Mouse (Mus musculus) forebrain, embryonic 14.5 days (tissue): ENCODE measurements around the gene Asgr1. TPM values are rescaled to one million over a fixed set of nuclear protein-coding genes. Genes with fewer than 3 reads are reported as not detected.
"Not testable (repeated sequence)": the region's sequence is repeated elsewhere in the genome, so short reads cannot be mapped to it uniquely, and the experiment has no call there.

Experiments used
- ATAC-seq: fragments of 200-750 bp; cut with Nextera tagmentation; 2 replicates; pipeline ENCODE4 v1.8.0; 2017; ENCODE audit warnings: mild to moderate bottlenecking, moderate library complexity
- DNase-seq: peaks from one replicate; pipeline ENCODE4 v3.0.0-alpha.2; 2015; ENCODE audit warnings: low spot score
- H3K27ac ChIP-seq: fragments of 300-500 bp; sonication (generic); 2 replicates; pipeline ENCODE4 v1.5.1; 2014; ENCODE audit warnings: low read depth, mild to moderate bottlenecking, control low read depth, low read length, moderate library complexity
- H3K27me3 ChIP-seq: fragments of 300-500 bp; sonication (generic); replicated peaks from 2 replicates; pipeline ENCODE4 v1.6.1; 2014; ENCODE audit warnings: low read length, control low read depth, mixed read lengths; ENCODE audit not compliant: control insufficient read depth, insufficient read depth
- H3K36me3 ChIP-seq: fragments of 300-500 bp; sonication (generic); 2 replicates; pipeline ENCODE4 v1.6.1; 2014; ENCODE audit warnings: low read length, control low read depth; ENCODE audit not compliant: control insufficient read depth, insufficient read depth
- H3K4me1 ChIP-seq: fragments of 300-500 bp; sonication (generic); 2 replicates; pipeline ENCODE4 v1.6.1; 2014; ENCODE audit warnings: antibody characterized with exemption, low read length, control low read depth; ENCODE audit not compliant: control insufficient read depth, insufficient read depth
- H3K4me2 ChIP-seq: fragments of 300-500 bp; sonication (generic); 2 replicates; pipeline ENCODE4 v1.6.1; 2014; ENCODE audit warnings: mild to moderate bottlenecking, control low read depth, low read length
- H3K4me3 ChIP-seq: fragments of 300-500 bp; sonication (generic); 2 replicates; pipeline ENCODE4 v1.5.1; 2014; ENCODE audit warnings: low read depth, low read length, control low read depth
- H3K9ac ChIP-seq: fragments of 300-500 bp; sonication (generic); 2 replicates; pipeline ENCODE4 v1.6.1; 2014; ENCODE audit warnings: mild to moderate bottlenecking, low read length, control low read depth, moderate library complexity
- H3K9me3 ChIP-seq: fragments of 300-500 bp; sonication (generic); replicated peaks from 2 replicates; pipeline ENCODE4 v1.6.1; 2016; ENCODE audit warnings: low read length, control low read depth, mixed read lengths; ENCODE audit not compliant: control insufficient read depth
- WGBS: fragments of 180-500 bp; shearing (Covaris S2); extraction: QIAGEN DNeasy Blood & Tissue Kit; methylation state at CpG from one replicate; pipeline ENCODE4 v1.1.7; 2014; 5-methylcytosine and 5-hydroxymethylcytosine counted together
- polyA plus RNA-seq: library from polyadenylated mRNA; unstranded; fragments of >200 nt; fragmentation: Nextera tagmentation; extraction: Ambion mirVana; gene quantifications from 2 replicates; pipeline ENCODE4 v1.2.1, GENCODE M21; 2014

The Asgr1 gene
- polyA plus RNA-seq, 1 experiment from 2014 or later, result 2.0 TPM

DNA sequence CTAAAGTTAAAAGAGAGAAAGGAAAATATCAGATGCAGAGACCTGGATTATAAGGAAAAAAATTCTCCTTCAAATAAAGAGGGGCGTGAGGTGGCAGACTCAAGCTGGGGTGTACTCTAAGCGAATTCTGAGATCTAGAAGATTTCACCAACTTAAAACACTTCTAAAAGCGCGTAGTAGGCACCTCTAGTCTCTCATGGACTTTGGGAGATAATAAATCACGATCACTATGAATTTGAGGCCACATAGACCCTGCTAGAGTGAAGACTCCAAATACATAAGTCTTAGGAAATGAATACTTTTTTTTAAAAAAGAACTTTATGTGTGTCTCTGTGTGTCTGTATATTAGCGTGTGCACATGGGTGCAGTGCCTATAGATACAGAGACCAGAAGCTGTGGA, 38.2 kb upstream of the Asgr1 start:
- WGBS, result 64% methylated on average over 6 of the region's 6 CpGs
- peak overlapping the region; percentile 45; the same call in 1 of the 2 replicates for H3K4me3 ChIP-seq

DNA sequence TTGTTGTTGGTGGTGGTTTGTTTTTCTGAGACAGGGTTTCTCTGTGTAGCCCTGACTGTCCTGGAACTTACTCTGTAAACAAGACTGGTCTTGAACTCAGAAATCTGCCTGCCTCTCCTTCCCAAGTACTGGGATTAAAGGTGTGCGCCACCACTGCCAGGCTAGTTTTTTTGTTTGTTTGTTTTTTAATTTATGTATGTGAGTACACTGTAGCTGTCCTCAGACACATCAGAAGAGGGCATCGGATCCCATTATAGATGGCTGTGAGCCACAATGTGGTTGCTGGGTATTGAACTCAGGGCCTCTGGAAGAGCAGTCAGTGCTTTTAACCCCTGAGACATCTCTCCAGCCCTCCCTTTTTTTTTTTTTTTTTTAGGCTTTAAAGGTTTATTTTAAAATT, 37.7 kb upstream of the Asgr1 start:
- H3K4me1 ChIP-seq, result peaks cover 27% of the 10 kb centered on the region
- not testable (repeated sequence) for H3K4me3 ChIP-seq, H3K27me3 ChIP-seq, H3K4me2 ChIP-seq, ATAC-seq, DNase-seq, H3K9ac ChIP-seq, H3K9me3 ChIP-seq, H3K27ac ChIP-seq
- 76% methylated on average over 2 of the region's 2 CpGs for whole genome bisulfite sequencing
- H3K36me3 ChIP-seq, result peaks cover 29% of the 10 kb centered on the region

More for the DNA sequence above, 38.2 kb upstream of the Asgr1 start:
- H3K9ac ChIP-seq, result peak overlapping the region; percentile 75
- DNase-seq (no peak), ATAC-seq (no peak)
- no peak overlapping the region for H3K27ac ChIP-seq
- no peaks in the 10 kb centered on the region for H3K27me3 ChIP-seq
- peaks cover 27% of the 10 kb centered on the region for H3K4me1 ChIP-seq
- H3K9me3 ChIP-seq, result no peaks in the 10 kb centered on the region
- H3K36me3 ChIP-seq, result peaks cover 34% of the 10 kb centered on the region
- peak overlapping the region; percentile 80 for H3K4me2 ChIP-seq

DNA sequence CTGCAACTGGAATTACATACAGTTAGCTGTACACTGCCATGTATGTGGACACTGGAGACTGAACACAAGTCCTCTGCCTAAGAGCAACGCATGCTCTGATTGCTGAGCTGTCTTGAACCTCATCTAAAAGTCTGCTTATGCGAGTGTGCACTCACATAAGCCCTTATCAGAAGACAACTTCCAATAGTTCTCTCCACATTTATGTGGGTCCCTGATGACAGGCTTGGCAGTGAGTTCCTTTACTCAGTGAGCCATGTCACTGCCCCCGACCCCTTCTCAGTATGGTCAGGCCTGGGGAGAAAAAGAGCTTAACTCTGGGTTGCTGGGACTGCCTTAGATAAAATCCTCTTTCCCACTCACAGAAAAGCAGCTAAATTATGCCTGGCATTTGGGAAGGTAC, 37.2 kb upstream of the Asgr1 start, which contains the start of gene Dlg4:
Dlg4 (plus strand) TSS at position 274 of the 400 bp plus-strand sequence.
- 63% methylated on average over 3 of the region's 3 CpGs for WGBS

DNA sequence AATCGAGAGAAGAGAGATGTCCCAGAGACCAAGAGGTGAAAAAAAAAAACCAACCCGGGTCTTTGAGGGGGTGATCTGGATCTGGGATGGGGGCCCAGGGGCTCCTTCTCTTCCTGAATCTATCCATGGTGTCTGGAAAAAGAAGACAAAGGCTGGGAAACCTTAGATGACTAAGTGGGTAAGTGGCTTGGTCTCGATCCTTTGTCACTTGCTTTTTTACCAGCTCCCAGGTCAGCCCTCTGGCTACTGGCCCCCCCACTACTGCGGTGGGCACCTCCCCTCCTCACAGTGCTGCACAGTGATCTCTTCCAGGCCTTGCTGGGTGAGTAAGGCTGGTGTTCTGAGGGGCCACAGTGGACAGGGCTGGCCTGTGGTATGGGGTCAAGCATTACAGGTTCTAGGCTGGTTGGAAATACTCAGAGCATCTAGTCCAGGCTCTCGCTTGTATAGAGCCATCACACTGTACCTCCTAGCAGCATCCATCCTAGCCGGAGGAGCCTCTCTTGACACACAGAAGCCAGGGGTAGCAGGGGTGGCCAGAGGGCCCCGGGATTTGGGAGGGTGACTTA, 36.6 kb upstream of the Asgr1 start:
- H3K9ac ChIP-seq, result peak overlapping the region; percentile 94
- H3K9me3 ChIP-seq, result no peaks in the 10 kb centered on the region
- peak overlapping the region; percentile 79 for H3K4me2 ChIP-seq
- 35% methylated on average over 7 of the region's 7 CpGs for WGBS
- no peaks in the 10 kb centered on the region for H3K27me3 ChIP-seq
- ATAC-seq, result no peak
- H3K4me1 ChIP-seq, result peaks cover 31% of the 10 kb centered on the region
- peak overlapping the region; percentile 66; the same call in 1 of the 2 replicates for H3K4me3 ChIP-seq
- peaks cover 18% of the 10 kb centered on the region for H3K36me3 ChIP-seq
- H3K27ac ChIP-seq, result peak overlapping the region; percentile 90; the same call in 1 of the 2 replicates
- no peak for DNase-seq

More for the DNA sequence above, 37.2 kb upstream of the Asgr1 start, which contains the start of gene Dlg4:
- Histone ChIP-seq H3K4me3 (peak within 1 kb of the TSS; percentile 66), H3K9me3 (no peaks in the 10 kb centered on the region), H3K36me3 (peaks cover 24% of the 10 kb centered on the region), H3K27ac (peak within 1 kb of the TSS; percentile 90; the same call in 1 of the 2 replicates), H3K4me2 (peak within 1 kb of the TSS; percentile 79), H3K27me3 (no peaks in the 10 kb centered on the region), H3K4me1 (peaks cover 27% of the 10 kb centered on the region), H3K9ac (peak within 1 kb of the TSS; percentile 94)
- DNase-seq (no peak), ATAC-seq (no peak)

DNA sequence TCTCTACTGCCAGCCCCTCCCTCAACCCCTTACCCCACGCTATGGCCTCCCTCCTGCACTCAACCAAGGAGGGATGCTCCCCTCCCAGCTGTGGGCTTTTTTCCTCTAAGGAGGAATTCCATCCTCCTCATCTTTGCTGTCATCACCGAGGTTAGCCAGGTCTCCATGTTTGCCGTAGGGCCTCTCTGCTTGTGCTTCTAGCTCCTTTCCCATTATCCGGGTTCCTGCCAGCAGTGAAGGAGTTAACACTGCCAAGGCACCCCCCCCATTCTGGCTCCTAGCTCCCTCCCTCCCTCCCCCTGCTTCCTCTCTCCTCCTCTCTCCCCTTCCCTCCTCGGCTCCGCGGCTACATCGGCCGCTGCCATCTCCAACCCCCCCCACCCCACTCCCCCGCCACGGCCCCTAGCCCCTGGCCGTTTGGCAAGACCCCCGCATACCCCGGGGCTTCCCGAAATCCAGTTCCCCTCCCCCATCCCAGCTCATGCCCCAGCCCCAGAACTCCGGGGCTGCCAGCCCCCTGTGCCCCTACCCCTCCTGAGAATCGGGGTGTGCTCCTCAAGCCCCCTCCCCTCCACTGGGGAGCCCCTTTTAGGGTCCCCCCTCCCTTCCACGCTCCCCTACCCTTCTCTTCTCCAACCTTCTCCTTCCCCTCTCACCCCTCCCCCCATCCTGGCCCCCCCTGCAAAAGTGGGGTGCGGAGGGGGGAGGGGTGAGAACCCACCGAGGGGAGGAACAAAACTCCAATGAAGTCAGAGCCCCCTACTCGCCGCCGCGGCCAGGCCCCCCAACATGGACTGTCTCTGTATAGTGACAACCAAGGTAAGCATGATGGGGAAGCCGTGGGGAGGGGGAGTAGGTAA, 35.5 kb upstream of the Asgr1 start:
- ATAC-seq (no peak), DNase-seq (peak; percentile 94)
- H3K4me2 ChIP-seq, result peak overlapping the region; percentile 79
- H3K9me3 ChIP-seq, result no peaks in the 10 kb centered on the region
- H3K4me1 ChIP-seq, result peaks cover 40% of the 10 kb centered on the region
- WGBS, result under 1% methylated on average over 23 of the region's 25 CpGs
- H3K27me3 ChIP-seq, result no peaks in the 10 kb centered on the region
- H3K27ac ChIP-seq, result peak overlapping the region; percentile 90
- peak overlapping the region; percentile 94 for H3K9ac ChIP-seq
- H3K36me3 ChIP-seq, result peaks cover 9% of the 10 kb centered on the region
- H3K4me3 ChIP-seq, result peak overlapping the region; percentile 66

DNA sequence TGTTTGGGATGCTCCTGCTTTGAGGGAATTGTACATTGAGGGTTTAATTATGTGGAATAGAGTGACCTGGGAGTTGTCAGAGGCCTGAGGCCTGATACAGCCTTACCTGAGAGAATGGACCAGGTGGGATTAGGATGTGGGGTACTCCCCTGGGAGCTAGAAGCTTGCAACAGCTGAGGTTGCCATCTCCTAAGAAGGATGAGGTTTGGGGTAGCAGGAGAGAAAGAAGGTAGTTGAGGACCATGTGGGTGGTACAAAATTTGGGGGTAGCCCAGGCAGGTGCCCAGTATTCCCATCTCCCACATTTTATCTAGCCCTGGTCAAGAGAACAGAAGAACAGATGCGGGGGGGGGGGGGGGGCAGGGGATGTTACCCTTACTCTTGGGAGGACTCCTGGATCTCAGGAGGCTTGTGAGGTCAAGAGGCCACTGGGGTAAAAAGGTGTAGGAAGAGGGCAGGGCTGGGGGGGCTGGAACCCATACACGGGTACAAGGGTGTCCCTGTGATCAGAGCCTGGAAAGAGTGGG, 34.3 kb upstream of the Asgr1 start:
- no peaks in the 10 kb centered on the region for H3K27me3 ChIP-seq
- DNase-seq, result no peak
- no peaks in the 10 kb centered on the region for H3K36me3 ChIP-seq
- peaks cover 49% of the 10 kb centered on the region for H3K4me1 ChIP-seq
- H3K4me2 ChIP-seq, result peak overlapping the region; percentile 79
- H3K27ac ChIP-seq, result peak overlapping the region; percentile 90
- H3K9ac ChIP-seq, result peak overlapping the region; percentile 94
- peak overlapping the region; percentile 66 for H3K4me3 ChIP-seq
- WGBS, result 0% methylated on average over 1 of the region's 2 CpGs
- ATAC-seq, result no peak
- no peaks in the 10 kb centered on the region for H3K9me3 ChIP-seq

DNA sequence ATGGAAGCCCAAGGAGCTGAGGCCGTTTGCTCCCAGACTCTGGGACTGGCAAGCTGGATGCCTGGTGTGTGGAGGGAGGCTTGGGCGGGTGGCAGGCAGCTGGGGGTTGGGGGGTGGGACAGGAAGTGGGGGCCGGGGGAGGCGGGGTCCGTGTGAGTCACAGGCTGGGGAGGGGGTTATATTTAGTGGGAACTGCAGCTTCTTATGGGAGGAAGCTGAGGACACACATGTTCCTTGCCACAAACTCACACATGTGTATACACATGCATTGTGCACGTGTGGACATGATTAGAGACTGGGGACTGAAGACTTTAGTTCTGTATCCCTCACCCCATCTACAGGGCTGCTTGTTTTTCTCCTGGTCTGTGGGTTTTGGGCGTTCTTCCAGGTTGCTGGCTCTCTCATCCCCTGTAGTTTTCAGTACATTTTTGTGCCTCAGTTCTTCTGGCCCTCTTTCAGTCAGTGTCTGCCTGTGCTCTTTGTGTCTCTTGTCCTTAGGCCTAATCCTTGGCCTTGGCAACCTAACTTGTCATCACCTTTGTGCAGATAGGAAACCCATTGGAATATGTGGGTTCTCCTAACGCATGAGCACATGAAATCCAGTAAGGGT, 33.8 kb upstream of the Asgr1 start:
- peak overlapping the region; percentile 94 for H3K9ac ChIP-seq
- peaks cover 49% of the 10 kb centered on the region for H3K4me1 ChIP-seq
- H3K27me3 ChIP-seq, result no peaks in the 10 kb centered on the region
- DNase-seq (peak; percentile 30), ATAC-seq (no peak)
- H3K27ac ChIP-seq, result peak overlapping the region; percentile 90
- 11% methylated on average over 8 of the region's 8 CpGs for WGBS
- peak overlapping the region; percentile 79 for H3K4me2 ChIP-seq
- no peaks in the 10 kb centered on the region for H3K9me3 ChIP-seq
- no peaks in the 10 kb centered on the region for H3K36me3 ChIP-seq
- peak overlapping the region; percentile 66 for H3K4me3 ChIP-seq

DNA sequence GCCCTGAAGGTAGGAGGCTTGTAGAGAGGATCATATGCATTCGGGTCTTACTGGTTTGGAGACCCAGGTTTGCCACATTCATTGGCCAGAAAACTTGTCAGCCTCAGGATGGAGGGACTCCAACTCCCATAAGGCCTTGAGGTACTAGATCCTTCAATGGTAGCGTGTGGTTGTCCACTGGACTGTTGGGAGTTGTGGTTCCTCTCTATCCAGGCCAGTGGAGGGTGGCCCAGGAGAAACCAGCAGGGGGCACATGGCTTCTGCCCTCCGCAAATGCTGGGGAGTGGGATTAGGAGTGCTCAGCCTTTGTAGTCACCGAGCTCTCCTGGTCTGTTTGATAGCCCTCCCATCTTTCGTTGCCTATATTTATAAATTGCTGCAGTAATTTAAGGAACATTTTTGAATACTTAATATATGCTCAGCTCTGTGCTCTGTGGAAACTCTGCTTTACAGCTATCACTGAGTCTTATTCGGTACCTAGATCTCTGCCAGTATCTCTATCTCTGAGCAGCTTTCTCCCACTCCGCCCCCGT, 33.1 kb upstream of the Asgr1 start:
- WGBS, result 2% methylated on average over 8 of the region's 8 CpGs
- Histone ChIP-seq H3K9me3 (no peaks in the 10 kb centered on the region), H3K36me3 (no peaks in the 10 kb centered on the region), H3K4me2 (peak overlapping the region; percentile 79), H3K27ac (peak overlapping the region; percentile 90), H3K4me1 (peaks cover 54% of the 10 kb centered on the region), H3K27me3 (no peaks in the 10 kb centered on the region), H3K9ac (peak overlapping the region; percentile 94), H3K4me3 (peak overlapping the region; percentile 66)
- DNase-seq, result peak; percentile 94
- ATAC-seq, result peak; percentile 77
